Mouse (Mus musculus) thymus, adult 2 months (tissue): ENCODE data around the gene Ambra1. TPM values are rescaled to one million over a fixed set of nuclear protein-coding genes. Genes with fewer than 3 reads are reported as not detected.

Experiments used
- DNase-seq: peaks from one replicate; pipeline ENCODE4 v3.0.0; 2021
- H3K27ac ChIP-seq: fragments of 200-500 bp; 2 replicates; pipeline ENCODE4 v1.5.1; 2012; ENCODE audit warnings: low read length, control low read depth; ENCODE audit not compliant: control insufficient read depth, insufficient read depth
- H3K27me3 ChIP-seq: fragments of 200-500 bp; 2 replicates; pipeline ENCODE4 v1.6.1; 2012; ENCODE audit warnings: mild to moderate bottlenecking, low read length, moderate library complexity, mixed read lengths; ENCODE audit not compliant: control insufficient read depth, insufficient read depth
- H3K36me3 ChIP-seq: fragments of 200-500 bp; 2 replicates; pipeline ENCODE4 v1.6.1; 2012; ENCODE audit warnings: mild to moderate bottlenecking, low read length, moderate library complexity; ENCODE audit not compliant: control insufficient read depth, insufficient read depth
- H3K4me1 ChIP-seq: fragments of 200-500 bp; replicated peaks from 2 replicates; pipeline ENCODE4 v1.6.1; 2012; ENCODE audit warnings: low read length; ENCODE audit not compliant: control insufficient read depth, insufficient read depth
- H3K4me3 ChIP-seq: fragments of 200-500 bp; 2 replicates; pipeline ENCODE4 v1.5.1; 2012; ENCODE audit warnings: mild to moderate bottlenecking, low read length, control low read depth, moderate library complexity; ENCODE audit not compliant: control insufficient read depth, insufficient read depth
- CTCF ChIP-seq: fragments of 200-500 bp; IDR thresholded peaks from 2 replicates; pipeline ENCODE4 v1.5.1; 2012; ENCODE audit warnings: mild to moderate bottlenecking, control low read depth, low read length, moderate library complexity, borderline replicate concordance; ENCODE audit not compliant: control insufficient read depth, poor library complexity, insufficient read depth; ENCODE audit errors: extremely low read depth
- POLR2A ChIP-seq: fragments of 200-500 bp; IDR thresholded peaks from 2 replicates; pipeline ENCODE4 v1.6.1; 2012; ENCODE audit warnings: mild to moderate bottlenecking, low read length, control low read depth, moderate library complexity; ENCODE audit not compliant: control insufficient read depth, poor library complexity, insufficient read depth; ENCODE audit errors: extremely low read depth
- WGBS: fragments of 180-500 bp; shearing (Covaris S2); methylation state at CpG from one replicate; pipeline ENCODE4 v1.1.7; 2018; 5-methylcytosine and 5-hydroxymethylcytosine counted together
- polyA plus RNA-seq: library from polyadenylated mRNA; depleted of rRNA; stranded (reverse); fragments of >200 nt; gene quantifications from 2 replicates; pipeline ENCODE4 v1.2.3, GENCODE M21; 2012

The Ambra1 gene
- polyA plus RNA-seq, 1 experiment = 35.0 TPM

DNA sequence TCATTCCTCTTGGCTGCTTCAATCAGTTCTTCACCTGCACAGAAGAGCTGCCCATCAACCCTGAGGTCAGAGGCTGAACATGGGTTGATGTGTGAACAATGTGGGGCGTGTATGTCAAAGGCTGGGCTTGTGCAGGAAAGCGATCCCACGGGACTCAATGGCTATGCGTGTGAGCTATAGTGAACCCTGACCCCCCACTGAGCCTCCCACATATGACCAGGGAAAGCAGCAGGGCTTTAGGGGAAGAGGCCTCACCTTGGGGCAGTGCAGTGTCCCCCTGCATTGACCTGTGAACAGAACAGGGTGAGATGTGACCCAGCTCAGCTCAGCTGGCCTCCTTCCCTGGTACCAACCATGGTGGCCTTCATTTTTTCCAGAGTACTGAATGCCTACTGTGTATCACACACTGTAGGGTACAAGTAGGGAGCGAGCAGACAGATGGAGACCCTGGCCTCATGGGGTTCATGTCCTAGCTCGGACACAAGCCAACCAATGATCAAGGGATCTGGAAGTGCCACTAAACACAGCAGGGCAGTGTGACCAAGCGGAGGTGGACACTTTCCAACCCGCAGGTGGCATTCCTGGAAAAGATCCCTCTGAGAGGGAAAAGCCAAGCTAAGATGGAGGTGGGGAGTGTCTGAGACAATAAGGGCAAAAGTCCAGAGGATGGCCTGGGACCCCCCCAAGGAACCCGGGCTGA, 205.0 kb downstream of the Ambra1 start:
- Histone ChIP-seq H3K27me3 (no peaks in the 10 kb centered on the region; the same call in 1 of the 2 replicates), H3K4me1 (peaks cover 28% of the 10 kb centered on the region), H3K36me3 (peaks cover 73% of the 10 kb centered on the region), H3K27ac (no peak overlapping the region), H3K4me3 (no peak overlapping the region)
- TF ChIP-seq POLR2A (no peak), CTCF (no peak)
- 96% methylated on average over 9 of the region's 9 CpGs for WGBS
- DNase-seq = no peak

DNA sequence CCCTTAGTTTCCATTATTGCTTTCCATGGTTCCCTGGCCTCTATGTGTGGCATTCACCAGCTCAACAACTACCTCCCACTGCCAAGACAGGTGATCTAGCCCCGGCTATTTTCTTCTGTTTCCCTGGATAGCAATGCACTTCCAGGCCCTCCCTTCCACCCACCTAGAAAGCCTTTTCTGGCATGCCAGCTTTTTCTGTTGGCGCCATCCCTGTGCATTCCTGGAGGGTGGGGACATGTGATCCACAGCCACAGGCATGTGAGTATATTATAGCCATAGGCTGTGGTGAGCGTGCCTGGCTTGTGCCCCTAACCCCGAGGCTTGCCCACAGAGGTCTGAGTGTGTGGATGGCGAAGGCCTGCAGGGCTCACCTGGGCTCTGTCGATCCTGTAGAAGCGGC, 206.2 kb downstream of the Ambra1 start:
- TF ChIP-seq CTCF (no peak), POLR2A (no peak)
- DNase-seq = no peak
- Histone ChIP-seq H3K27me3 (no peaks in the 10 kb centered on the region; the same call in 1 of the 2 replicates), H3K4me3 (no peak overlapping the region), H3K36me3 (peaks cover 83% of the 10 kb centered on the region), H3K27ac (no peak overlapping the region), H3K4me1 (peaks cover 22% of the 10 kb centered on the region)
- WGBS = 98% methylated on average over 7 of the region's 7 CpGs

DNA sequence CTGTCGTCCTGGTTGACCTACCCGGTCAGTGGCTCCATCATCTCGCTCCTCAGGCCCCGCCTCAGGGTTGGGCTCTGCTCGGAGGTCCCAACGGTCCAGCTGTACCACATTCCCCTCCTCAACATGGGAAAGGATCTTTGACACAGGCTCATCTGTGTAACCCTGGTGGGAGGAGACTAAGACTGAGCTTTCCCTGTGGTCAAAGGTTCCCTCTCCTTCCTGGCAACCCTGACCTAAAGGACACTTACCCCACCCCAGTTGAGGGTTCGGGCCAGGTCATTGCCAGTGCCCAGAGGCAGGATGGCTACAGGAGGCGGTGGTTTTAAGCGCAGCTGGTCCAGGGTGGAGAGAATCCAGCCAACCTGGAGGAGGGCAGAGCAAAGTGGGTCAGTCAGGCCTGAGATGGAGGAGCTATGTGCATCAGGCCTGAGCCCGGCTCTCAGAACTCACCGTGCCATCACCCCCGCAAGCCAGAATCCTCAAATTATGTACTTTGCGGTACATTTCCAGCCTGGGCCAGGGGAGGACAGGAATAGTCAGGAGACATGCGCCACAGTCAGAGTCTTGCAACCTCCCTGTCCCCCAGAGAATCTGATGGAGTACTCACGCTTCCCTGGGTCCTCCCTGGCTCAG, 209.5 kb downstream of the Ambra1 start:
- TF ChIP-seq CTCF (no peak), POLR2A (no peak)
- no peak overlapping the region for H3K4me3 ChIP-seq
- H3K4me1 ChIP-seq = peaks cover 2% of the 10 kb centered on the region
- DNase-seq = no peak
- H3K27ac ChIP-seq = no peak overlapping the region
- H3K27me3 ChIP-seq = no peaks in the 10 kb centered on the region
- H3K36me3 ChIP-seq = peaks cover 85% of the 10 kb centered on the region
- 96% methylated on average over 15 of the region's 15 CpGs for WGBS

DNA sequence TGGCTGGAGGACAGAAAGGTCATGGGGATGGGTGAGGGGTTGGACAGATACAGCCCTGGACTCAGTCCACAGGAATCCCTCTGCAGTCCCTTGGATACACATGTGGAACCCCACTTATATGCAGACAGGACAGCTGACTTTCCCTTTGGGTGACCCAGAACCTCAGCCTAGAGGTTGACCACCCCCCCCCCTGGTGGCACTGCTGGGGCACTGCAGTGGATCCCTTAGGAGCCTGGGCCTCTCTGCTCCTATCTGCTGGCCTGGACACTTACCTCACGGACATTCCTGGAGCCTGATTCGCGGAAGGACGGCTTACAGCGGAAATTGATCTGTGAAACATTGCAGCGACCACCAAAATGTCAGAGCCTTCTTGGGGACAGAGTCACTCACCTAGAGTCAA, 212.4 kb downstream of the Ambra1 start:
- Histone ChIP-seq H3K27me3 (no peaks in the 10 kb centered on the region), H3K36me3 (peaks cover 61% of the 10 kb centered on the region), H3K4me1 (peaks cover 30% of the 10 kb centered on the region), H3K4me3 (no peak overlapping the region), H3K27ac (no peak overlapping the region)
- WGBS = 97% methylated on average over 6 of the region's 6 CpGs
- TF ChIP-seq CTCF = peak; percentile 75; the same call in 1 of the 2 replicates
- no peak for TF ChIP-seq POLR2A
- no peak for DNase-seq

DNA sequence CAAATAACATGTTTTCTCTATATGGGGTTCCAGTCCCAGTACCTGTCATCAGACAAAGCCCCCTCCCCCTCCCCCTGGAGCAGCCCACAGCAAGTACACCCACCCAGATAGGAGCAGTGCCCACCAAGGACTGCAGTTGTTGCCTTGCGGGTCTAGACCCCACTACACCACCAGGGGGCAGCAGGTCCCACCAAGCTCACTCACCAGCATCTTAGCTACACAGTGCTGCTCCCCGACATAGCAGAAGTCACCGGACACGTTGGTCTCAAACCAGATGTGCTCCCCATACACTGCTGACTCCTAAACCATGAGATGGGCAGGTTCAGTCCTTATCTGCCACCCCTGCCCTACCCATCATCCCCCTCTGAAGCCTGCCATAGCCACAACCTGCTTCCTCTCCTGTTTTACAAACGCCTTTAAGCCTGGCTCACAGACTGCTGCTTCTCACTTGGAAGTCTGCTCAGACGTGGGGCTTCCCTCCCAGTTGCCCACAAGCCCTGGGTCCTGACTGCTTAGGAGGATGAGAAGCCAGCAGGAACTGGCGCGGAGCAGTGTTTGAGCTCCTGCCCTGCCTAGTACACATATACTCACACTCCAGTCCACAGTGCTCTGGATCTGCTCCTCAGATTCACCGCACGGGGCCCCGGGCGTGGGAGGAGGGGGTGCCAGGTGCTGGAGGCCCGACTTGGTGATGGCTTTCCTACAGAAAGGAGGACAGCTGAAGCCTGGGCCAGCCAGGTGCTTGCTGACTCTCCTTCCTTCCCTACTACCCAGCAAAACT, 214.4 kb downstream of the Ambra1 start:
- peak; percentile 87 for DNase-seq
- Histone ChIP-seq H3K27ac (peak overlapping the region; percentile 51), H3K4me1 (peaks cover 48% of the 10 kb centered on the region), H3K4me3 (peak overlapping the region; percentile 5; the same call in 1 of the 2 replicates), H3K27me3 (no peaks in the 10 kb centered on the region), H3K36me3 (peaks cover 41% of the 10 kb centered on the region)
- no peak for TF ChIP-seq POLR2A
- peak; percentile 87; the same call in 1 of the 2 replicates for TF ChIP-seq CTCF
- WGBS = 22% methylated on average over 13 of the region's 13 CpGs

DNA sequence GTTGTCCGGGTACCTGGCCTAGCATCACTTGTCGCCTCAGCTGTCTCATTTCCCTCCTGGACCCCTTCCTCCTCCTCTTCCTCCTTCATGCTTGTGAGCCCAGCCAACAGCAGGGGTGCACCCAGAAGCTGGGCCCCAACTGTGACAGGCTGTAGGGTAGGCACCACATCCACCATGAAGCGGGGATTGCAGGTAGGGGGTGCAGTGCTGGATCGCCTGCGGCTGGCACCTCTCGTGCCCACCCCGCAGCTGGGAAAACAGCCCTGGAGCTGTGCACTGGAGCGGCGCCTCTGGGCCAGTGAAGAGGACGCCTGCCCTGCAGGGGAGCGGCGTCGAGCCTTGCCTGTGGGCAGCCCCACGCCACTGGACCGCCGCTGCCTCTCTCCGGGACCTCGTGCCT, 215.5 kb downstream of the Ambra1 start, which contains the start of gene Gm9821:
Gene Gm9821 (plus strand): TSS at position 221 of the 400 bp plus-strand sequence.
- Histone ChIP-seq H3K27ac (peak within 1 kb of the TSS; percentile 51), H3K27me3 (no peaks in the 10 kb centered on the region), H3K4me1 (peaks cover 52% of the 10 kb centered on the region), H3K4me3 (peak within 1 kb of the TSS; percentile 5; the same call in 1 of the 2 replicates), H3K36me3 (peaks cover 30% of the 10 kb centered on the region)
- DNase-seq = no peak
- 98% methylated on average over 18 of the region's 18 CpGs for WGBS
- TF ChIP-seq CTCF = no peak
- no peak for TF ChIP-seq POLR2A
